Mouse (Mus musculus) T-helper 17 cell (primary cell): ENCODE data around the gene Ykt6.
"Not testable (repeated sequence)": the region's sequence is repeated elsewhere in the genome, so short reads cannot be mapped to it uniquely, and the experiment has no call there.

Source experiments
- in situ Hi-C, 2 experiments: fragments of 300-600 bp; cut with MboI, MseI; formaldehyde crosslinking; loops; 1 replicate in 1 of 2; 2 replicates in 1 of 2; pipeline ENCODE4 v1.15.1; 2025; ENCODE audit warnings: high pct_unique_total_duplicates in 2 of 2

The Ykt6 gene

DNA sequence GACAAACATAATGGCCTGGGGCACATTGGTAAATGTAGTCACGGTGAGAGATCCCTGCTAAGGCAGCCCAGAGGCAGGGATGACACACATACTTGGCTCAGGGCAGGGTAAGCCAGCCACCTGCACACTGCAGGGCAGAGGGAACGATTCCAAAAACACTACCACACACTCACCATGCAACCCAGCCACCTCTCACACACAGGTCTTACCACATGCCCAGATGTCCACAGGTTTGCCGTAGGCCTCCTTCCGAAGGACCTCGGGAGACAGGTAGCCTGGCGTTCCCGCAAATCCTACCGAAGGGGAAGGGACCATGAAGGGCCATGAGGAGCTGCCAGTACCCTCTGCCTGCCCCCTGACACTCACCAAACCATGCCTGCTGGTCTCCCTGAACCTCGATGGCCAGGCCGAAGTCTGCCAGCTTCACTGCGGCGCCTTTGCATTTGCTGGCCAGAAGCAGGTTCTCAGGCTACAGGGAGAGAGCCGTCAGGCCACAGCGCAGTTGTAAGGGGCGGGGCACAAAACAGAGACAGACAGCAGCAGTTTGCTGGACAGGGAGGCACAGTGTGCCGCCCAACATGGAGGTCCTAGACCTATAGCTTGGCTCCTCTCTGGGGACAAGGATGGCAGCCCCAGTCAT lies 34.6 kb downstream of the Ykt6 start:
- in situ Hi-C loops: loop anchor here (5.0 kb wide), 3 partner anchors 37 to 202 kb away; no protein-coding TSS in a partner anchor

- in situ Hi-C loops: loop anchor here (5.0 kb wide), 2 partner anchors 36 to 201 kb away; no protein-coding TSS in a partner anchor
Observed at GRCm38 (mm10) chr11:5990910-5991309, 35.4 kb downstream of the Ykt6 start.

DNA sequence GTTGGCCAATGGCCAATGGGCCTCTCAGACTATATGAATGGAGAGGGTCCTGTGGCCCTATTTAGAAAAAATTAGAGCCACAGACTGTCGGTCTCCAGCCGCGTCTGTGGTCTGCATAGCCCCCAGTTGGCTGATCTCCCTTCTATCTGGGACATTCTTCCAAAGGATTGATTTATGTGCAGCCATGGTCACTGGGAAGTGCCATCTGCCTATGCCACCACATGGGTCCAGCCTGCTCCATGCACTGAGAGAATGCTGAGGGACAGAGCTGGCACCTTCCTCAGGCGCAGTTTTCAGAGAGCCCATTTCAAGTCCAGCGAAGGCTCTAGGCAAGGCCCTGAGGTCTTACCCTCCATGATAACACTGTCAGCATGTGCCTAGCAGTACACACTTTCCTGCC lies 38.7 kb downstream of the Ykt6 start:
- in situ Hi-C loops: loop anchor here (5.0 kb wide), 2 partner anchors 33 to 198 kb away; no protein-coding TSS in a partner anchor

DNA sequence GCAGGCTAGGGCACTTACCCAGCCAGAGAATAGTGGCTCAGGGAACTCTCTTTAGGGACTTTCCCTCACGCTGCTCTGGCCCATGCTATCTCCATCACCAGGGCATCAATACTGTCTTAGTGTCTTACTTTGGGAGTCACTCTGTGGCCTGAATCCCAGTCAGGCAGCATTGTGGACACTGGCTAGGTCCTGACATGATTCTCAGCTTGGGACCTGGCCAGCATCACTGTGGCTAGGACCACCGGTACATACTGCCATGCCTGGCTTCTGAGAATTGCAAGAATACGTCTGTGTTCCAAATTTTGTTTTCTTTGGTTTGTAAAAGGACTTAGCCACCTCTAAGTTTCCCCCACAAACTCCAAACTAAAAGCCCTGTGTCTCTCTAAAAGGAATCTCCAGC lies 39.4 kb downstream of the Ykt6 start:
- in situ Hi-C loops: loop anchor here (5.0 kb wide), 2 partner anchors 32 to 197 kb away; no protein-coding TSS in a partner anchor

DNA sequence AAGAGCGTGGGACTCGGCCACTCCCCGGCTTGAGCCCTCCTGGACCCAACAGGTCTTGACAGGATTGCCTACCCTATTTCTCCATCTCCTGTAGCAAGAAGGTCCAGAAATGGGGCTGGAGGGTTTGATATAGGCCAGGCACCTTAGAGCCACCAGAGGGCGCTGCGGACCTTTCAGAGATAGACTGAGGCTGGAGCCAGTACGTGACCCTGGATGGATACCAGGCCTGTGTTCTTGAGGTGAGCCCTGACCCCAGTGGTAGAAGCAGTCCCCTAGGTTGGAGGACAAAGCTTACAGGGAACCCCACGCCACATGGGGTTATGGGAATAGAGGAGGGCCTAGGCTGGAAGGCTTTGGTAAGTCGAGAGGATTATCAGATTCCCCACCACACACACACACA lies 40.5 kb downstream of the Ykt6 start:
- in situ Hi-C loops: no loop called here

DNA sequence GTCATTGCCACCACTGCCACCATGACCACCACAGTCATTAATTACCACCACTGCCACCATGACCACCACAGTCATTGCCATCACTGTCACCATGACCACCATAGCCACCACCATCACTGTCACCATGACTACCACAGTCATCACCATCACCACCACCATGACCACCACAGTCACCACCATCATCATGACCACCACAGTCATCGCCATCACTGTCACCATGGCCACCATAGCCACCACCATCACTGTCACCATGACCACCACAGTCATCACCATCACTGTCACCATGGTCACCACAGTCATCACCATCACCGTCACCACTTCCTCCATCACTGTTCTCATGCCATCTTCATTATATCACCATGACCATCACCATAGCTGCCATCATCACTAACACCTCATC lies 43.0 kb downstream of the Ykt6 start:
- in situ Hi-C loops: no loop called here

- in situ Hi-C loops: no loop called here
Observed at GRCm38 (mm10) chr11:5999832-6000771, 44.6 kb downstream of the Ykt6 start.

- in situ Hi-C loops: no loop called here
Observed at GRCm38 (mm10) chr11:6000961-6001682, 45.6 kb downstream of the Ykt6 start.

DNA sequence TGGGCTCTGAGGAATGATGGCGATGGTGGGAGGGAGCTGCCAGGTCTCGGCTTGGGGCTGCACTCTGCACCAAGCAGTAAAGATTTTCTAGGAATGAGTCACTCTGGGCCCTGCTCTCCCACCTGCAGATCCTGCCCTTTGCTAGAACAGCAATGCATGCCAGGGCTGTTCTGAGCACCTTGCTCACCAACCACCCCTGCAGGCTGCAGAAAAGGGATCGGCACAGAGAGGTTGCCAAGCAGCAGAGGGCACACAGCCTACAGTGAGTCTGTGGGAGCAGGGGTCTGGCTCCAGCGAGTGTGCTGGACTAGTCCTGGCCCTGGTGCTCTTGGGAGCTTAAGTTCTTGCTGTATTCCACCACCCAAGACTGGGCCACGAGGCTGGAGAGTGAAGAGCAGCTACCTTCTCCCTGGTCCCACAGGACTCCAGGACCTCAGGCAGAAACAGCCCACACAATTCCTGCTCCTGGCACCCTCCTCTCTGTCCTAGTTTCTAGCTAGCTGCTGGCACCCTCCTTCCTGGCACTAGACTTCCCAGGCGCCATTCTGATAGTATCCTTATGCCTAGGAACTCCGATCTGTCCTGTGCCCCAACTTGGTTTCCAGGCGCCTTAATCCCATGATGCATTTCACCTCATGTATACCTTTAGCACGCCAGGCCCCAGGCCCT lies 46.6 kb downstream of the Ykt6 start:
- in situ Hi-C loops: no loop called here

- in situ Hi-C loops: no loop called here
Observed at GRCm38 (mm10) chr11:6003046-6003639, 47.6 kb downstream of the Ykt6 start.

DNA sequence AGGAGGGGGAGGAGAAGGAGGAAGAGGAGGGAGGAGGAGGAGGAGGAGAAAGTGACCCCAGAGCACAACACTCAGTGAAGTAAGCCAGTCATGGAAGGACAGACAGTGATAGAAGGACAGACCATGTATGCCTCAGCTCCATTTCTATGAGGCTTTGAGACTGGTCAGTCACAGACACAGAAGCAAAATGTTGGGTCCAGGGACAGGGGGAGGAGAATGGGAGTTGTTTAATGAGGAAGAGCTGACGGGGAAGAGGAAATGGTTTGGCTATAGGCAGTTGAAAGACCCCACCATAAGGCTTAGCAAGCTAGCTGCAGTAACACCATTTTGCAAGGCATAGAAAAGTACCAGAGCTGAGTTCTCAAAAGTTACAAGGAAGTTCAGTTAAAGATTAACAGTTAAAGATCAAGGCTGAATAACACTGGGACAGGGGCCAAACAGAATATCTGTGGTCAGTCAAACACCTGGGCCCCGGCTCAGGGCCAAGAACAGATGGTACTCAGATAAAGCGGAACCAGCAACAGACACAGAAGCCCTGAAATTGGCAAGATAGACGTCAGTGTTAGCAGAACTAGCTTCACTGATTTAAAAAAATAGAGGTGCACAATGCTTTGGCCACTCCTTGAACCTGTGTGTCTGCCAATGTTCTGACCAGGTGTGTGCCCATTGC lies 50.0 kb downstream of the Ykt6 start:
- in situ Hi-C loops: not testable (repeated sequence)

GRCm38 (mm10) chr11:6006351-6007009 lies 51.0 kb downstream of the Ykt6 start:
- in situ Hi-C loops: not testable (repeated sequence)

DNA sequence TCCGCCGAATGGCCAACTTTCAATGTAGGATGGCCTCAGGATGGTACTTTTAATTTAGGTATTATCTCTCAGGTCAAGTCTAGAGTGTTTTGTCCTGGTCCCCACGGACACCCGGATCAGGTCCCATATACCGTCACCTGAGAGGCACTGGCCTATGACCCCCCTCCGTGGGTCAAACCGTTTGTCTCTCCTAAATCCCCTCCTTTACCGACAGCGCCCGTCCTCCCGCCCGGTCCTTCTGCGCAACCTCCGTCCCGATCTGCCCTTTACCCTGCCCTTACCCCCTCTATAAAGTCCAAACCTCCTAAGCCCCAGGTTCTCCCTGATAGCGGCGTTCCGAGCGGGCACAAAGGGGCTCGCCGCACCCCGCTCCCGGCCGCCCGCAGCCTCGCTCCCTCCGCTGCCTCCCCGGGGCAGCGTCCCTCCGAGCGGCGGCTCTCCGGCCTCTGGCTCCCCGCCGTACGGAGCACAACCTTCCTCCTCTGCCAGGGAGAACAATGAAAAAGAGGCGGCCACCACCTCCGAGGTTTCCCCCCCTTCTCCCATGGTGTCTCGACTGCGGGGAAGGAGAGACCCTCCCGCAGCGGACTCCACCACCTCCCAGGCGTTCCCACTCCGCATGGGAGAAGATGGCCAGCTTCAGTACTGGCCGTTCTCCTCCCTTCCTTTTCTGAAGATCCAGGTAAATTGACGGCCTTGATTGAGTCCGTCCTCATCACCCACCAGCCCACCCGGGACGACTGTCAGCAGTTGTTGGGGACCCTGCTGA lies 51.7 kb downstream of the Ykt6 start:
- in situ Hi-C loops: not testable (repeated sequence)

DNA sequence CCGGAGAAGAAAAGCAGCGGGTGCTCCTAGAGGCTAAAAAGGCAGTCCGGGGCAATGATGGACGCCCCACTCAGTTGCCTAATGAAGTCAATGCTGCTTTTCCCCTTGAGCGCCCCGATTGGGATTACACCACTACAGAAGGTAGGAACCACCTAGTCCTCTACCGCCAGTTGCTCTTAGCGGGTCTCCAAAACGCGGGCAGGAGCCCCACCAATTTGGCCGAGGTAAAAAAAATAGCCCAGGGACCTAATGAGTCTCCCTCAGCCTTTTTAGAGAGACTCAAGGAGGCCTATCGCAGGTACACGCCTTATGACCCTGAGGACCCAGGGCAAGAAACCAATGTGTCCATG lies 52.3 kb downstream of the Ykt6 start:
- in situ Hi-C loops: not testable (repeated sequence)

GRCm38 (mm10) chr11:6010751-6011482 lies 55.4 kb downstream of the Ykt6 start:
- in situ Hi-C loops: not testable (repeated sequence)

- in situ Hi-C loops: no loop called here
Observed at GRCm38 (mm10) chr11:6011879-6012278, 56.4 kb downstream of the Ykt6 start.

GRCm38 (mm10) chr11:6013359-6013758 lies 57.9 kb downstream of the Ykt6 start:
- in situ Hi-C loops: no loop called here

DNA sequence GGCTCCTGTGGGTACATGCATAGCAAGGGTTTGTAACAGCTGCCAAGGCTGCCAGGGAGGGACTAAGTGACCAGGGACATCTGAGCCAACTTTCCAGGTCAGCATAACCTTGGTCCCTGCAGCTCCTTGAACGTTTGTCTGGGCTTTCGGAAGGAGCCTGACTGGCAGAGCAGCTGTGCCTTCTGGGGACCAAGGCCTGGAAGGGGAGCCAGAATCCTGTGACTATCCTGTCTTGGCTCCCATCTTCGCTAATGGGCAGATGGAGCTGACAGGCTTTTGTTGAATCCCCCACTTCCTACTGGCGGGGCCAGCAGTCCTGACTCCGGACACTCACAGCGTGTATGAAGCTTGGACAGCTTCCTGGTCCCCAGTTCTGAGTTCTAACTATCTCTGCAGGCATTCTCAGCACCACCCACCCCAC lies 59.5 kb downstream of the Ykt6 start:
- in situ Hi-C loops: no loop called here
